Mouse (Mus musculus) kidney, embryonic 15.5 days (tissue): ENCODE results near the gene Mapkap1. TPM values are rescaled to one million over a fixed set of nuclear protein-coding genes. Genes with fewer than 3 reads are reported as not detected.

Experiments used
- ATAC-seq: fragments of 200-750 bp; cut with Nextera tagmentation; replicated peaks from 2 replicates; pipeline ENCODE4 v1.8.0; 2017; ENCODE audit warnings: moderate TSS enrichment; ENCODE audit not compliant: low FRiP score
- H3K27ac ChIP-seq: fragments of 300-500 bp; sonication (generic); 2 replicates; pipeline ENCODE4 v1.5.1; 2015; ENCODE audit warnings: mild to moderate bottlenecking, inconsistent platforms
- H3K27me3 ChIP-seq: fragments of 300-500 bp; sonication (generic); 2 replicates; pipeline ENCODE4 v1.6.1; 2015; ENCODE audit warnings: inconsistent platforms
- H3K36me3 ChIP-seq: fragments of 300-500 bp; sonication (generic); 2 replicates; pipeline ENCODE4 v1.6.1; 2015; ENCODE audit warnings: inconsistent platforms
- H3K4me1 ChIP-seq: fragments of 300-500 bp; sonication (generic); 2 replicates; pipeline ENCODE4 v1.6.1; 2015; ENCODE audit warnings: inconsistent platforms
- H3K4me2 ChIP-seq: fragments of 300-500 bp; sonication (generic); 2 replicates; pipeline ENCODE4 v1.6.1; 2015; ENCODE audit warnings: moderate library complexity, mild to moderate bottlenecking, inconsistent platforms
- H3K4me3 ChIP-seq: fragments of 300-500 bp; sonication (generic); replicated peaks from 2 replicates; pipeline ENCODE4 v1.5.1; 2015; ENCODE audit warnings: mild to moderate bottlenecking, inconsistent platforms
- H3K9ac ChIP-seq: fragments of 300-500 bp; sonication (generic); 2 replicates; pipeline ENCODE4 v1.6.1; 2015; ENCODE audit warnings: mild to moderate bottlenecking, inconsistent platforms
- H3K9me3 ChIP-seq: fragments of 300-500 bp; sonication (generic); replicated peaks from 2 replicates; pipeline ENCODE4 v1.6.1; 2016; ENCODE audit warnings: inconsistent platforms
- WGBS: fragments of 180-500 bp; shearing (Covaris S2); methylation state at CpG from one replicate; pipeline ENCODE4 v1.1.7; 2015; ENCODE audit warnings: mixed read lengths; 5-methylcytosine and 5-hydroxymethylcytosine counted together
- polyA plus RNA-seq: library from polyadenylated mRNA; unstranded; fragments of >200 nt; fragmentation: Nextera tagmentation; extraction: Ambion mirVana; gene quantifications from 2 replicates; pipeline ENCODE4 v1.2.1, GENCODE M21; 2015

Mapkap1 gene
- polyA plus RNA-seq, 1 experiment from 2014 or later, result 86.4 TPM

DNA sequence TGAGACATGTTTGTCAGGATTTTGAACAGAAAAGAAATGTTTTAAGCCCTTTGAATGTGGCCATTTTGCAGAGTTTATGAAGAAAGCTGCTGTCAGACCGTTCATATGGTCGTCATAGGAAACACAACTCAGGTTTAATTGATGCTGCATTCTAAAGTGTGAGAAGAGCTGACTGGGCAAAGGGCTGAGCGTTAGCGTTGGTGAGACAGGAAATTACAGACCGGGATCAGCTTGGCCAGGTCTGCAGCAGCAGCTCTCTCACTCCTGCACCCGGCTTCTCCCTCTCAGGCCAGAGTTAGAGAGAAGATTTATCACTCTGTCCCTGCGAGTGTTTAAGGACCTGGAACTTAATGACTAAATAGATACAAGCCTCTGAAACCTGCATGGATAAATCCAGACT, 194.2 kb downstream of the Mapkap1 start:
- Histone ChIP-seq H3K4me3 (no peak overlapping the region), H3K9me3 (no peaks in the 10 kb centered on the region), H3K27me3 (no peaks in the 10 kb centered on the region), H3K4me2 (no peak overlapping the region), H3K27ac (peak overlapping the region; percentile 54; the same call in 1 of the 2 replicates), H3K9ac (no peak overlapping the region), H3K36me3 (peaks cover 12% of the 10 kb centered on the region; the same call in 1 of the 2 replicates), H3K4me1 (peaks cover 50% of the 10 kb centered on the region)
- WGBS, result 6% methylated on average over 7 of the region's 7 CpGs
- no peak for ATAC-seq

DNA sequence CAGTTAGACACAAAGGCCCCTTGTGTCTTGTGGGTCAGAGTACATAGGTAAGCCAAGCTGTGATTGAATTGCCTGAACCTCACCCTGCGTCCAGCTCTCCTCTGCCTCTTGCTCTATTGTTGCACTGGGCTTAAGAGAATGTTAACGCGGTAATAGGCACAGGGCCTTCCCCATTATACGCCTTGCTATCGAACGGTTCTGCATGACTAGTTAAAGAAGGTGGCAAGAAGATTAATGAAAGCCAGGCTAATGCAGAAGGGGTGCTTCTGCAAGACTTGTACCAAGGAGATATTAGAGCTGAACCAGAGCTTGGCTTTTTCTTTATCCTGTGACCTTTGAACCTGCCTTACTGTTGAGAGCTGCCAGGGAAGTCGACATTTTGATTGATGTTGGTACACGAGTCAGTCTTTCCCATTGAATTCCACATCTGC, 195.6 kb downstream of the Mapkap1 start:
- WGBS, result 31% methylated on average over 8 of the region's 8 CpGs
- no peaks in the 10 kb centered on the region for H3K9me3 ChIP-seq
- H3K9ac ChIP-seq, result no peak overlapping the region
- H3K4me3 ChIP-seq, result no peak overlapping the region
- H3K4me1 ChIP-seq, result peaks cover 50% of the 10 kb centered on the region
- peaks cover 12% of the 10 kb centered on the region; the same call in 1 of the 2 replicates for H3K36me3 ChIP-seq
- ATAC-seq, result no peak; the same call in 1 of the 2 replicates
- H3K27me3 ChIP-seq, result no peaks in the 10 kb centered on the region
- no peak overlapping the region for H3K27ac ChIP-seq
- H3K4me2 ChIP-seq, result no peak overlapping the region

DNA sequence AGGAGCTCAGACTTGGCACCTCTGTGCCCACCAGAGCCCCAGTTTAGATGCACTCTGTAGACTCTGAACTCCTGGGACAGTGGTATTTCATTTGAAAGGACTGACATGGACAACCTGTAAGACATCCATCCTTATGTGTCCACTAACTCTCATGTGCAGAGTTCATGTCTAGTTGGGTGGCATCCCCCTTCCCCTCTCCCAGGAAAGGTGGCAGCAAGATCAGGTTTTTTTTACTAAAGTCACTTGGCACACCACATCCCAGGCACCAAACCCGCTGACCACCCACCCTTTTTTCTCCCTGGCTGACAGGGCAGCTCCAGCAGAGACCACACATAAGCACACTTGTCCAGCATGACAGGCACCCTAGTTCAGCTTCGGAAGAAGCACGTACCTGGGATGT, 196.3 kb downstream of the Mapkap1 start:
- Histone ChIP-seq H3K27ac (no peak overlapping the region), H3K4me1 (peaks cover 46% of the 10 kb centered on the region), H3K9ac (no peak overlapping the region), H3K9me3 (no peaks in the 10 kb centered on the region), H3K27me3 (no peaks in the 10 kb centered on the region), H3K4me2 (no peak overlapping the region), H3K36me3 (peaks cover 12% of the 10 kb centered on the region; the same call in 1 of the 2 replicates), H3K4me3 (no peak overlapping the region)
- 86% methylated on average over 3 of the region's 3 CpGs for WGBS
- no peak for ATAC-seq

DNA sequence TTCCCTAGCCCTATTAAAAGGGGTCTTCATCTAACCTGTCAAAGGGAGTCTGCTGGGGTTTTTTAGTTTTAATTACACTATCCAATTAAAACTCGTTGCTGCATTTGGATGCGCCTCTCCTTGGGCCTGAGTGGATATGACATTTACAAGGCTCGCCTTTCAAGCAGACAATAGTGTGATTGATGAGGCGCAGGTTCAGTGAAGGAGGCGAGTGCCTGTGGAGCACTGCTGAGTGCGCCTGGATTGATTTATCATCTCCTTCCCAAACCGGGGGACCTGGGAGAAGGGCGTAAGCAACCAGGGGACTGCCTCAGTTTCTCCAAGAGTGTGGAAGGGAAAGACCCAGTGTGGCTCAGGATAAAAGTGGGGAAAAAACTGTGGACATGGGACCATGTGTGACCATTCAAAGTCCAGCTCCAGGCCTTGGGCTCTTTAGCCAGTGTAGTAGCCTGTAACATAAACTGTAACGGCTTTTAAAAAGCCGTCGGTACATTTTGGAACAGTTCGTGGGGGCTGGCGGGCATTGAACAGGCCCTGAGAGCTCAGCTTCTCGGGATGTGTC, 197.2 kb downstream of the Mapkap1 start:
- Histone ChIP-seq H3K36me3 (peaks cover 8% of the 10 kb centered on the region; the same call in 1 of the 2 replicates), H3K4me3 (no peak overlapping the region), H3K27ac (no peak overlapping the region), H3K4me2 (no peak overlapping the region), H3K9me3 (no peaks in the 10 kb centered on the region), H3K9ac (no peak overlapping the region), H3K4me1 (peaks cover 45% of the 10 kb centered on the region), H3K27me3 (no peaks in the 10 kb centered on the region)
- 47% methylated on average over 14 of the region's 14 CpGs for WGBS
- ATAC-seq, result no peak

DNA sequence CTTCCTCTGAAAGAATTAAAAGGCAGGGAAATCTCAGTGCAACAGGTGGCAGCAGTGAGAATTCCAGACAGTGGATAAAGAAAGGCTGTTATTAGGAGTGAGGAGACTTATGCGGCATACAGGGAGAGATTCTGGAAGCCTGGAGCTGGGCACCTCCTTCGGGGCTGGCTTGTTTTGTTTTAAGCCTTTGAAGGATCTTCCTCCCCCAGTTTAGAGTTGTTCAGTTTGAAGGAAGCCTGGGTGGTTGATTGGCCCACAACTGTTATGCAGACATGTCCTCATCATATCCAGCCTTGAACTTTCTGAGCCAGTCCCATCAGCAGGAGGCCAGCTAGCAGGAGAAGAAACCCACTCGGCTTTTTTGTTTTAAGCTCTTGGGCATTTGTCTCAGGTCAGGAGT, 198.5 kb downstream of the Mapkap1 start:
- Histone ChIP-seq H3K4me2 (no peak overlapping the region), H3K9me3 (no peaks in the 10 kb centered on the region), H3K27ac (no peak overlapping the region), H3K4me3 (no peak overlapping the region), H3K27me3 (no peaks in the 10 kb centered on the region), H3K36me3 (peaks cover 5% of the 10 kb centered on the region; the same call in 1 of the 2 replicates), H3K9ac (no peak overlapping the region), H3K4me1 (peaks cover 36% of the 10 kb centered on the region)
- no peak for ATAC-seq
- WGBS, result 34% methylated on average over 3 of the region's 3 CpGs

DNA sequence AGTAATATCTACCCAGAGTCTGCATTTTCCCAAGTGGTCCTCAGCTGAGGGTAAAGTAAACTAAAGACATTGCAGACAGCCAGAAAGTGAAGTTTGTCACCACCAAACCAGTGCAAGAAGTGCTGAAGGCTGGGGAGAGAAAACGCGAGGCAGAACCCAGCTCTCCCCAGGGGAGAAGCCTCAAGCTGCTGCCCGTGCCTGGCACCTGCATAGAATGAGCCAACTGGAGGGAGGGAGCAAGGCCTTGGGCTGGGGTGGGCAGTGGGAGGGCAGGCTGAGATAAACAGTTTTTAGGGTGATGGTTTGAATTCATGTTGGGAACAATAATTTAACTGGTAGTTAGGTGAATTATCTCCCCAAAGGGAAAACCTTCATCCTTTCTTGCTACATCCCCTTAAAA, 202.3 kb downstream of the Mapkap1 start:
- H3K27me3 ChIP-seq, result no peaks in the 10 kb centered on the region
- no peak for ATAC-seq
- WGBS, result 64% methylated on average over 3 of the region's 3 CpGs

DNA sequence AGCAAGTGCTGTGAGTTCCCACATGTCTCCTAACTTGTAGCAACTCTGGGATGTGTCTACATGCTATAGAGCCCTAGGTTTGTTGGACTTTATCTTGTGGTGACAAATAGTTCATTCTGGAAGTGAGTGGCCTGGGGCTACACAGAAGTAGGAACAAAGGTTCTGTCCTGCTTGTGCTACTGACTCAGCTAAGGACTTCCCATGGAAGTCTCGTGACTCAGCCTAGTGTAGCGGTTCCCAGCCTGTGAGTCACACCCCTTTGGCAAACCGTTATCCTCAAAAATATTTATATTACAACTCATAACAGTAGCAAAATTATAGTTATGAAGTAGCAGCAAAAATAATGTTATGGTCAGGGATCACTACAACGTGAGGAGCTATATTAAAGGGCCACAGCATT, 202.9 kb downstream of the Mapkap1 start:
- no peak for ATAC-seq

More for the DNA sequence above, 202.3 kb downstream of the Mapkap1 start:
- H3K4me2 ChIP-seq, result no peak overlapping the region
- H3K4me3 ChIP-seq, result no peak overlapping the region
- H3K27ac ChIP-seq, result no peak overlapping the region
- H3K4me1 ChIP-seq, result peaks cover 4% of the 10 kb centered on the region
- H3K9me3 ChIP-seq, result no peaks in the 10 kb centered on the region
- H3K9ac ChIP-seq, result no peak overlapping the region
- peaks cover 5% of the 10 kb centered on the region; the same call in 1 of the 2 replicates for H3K36me3 ChIP-seq

DNA sequence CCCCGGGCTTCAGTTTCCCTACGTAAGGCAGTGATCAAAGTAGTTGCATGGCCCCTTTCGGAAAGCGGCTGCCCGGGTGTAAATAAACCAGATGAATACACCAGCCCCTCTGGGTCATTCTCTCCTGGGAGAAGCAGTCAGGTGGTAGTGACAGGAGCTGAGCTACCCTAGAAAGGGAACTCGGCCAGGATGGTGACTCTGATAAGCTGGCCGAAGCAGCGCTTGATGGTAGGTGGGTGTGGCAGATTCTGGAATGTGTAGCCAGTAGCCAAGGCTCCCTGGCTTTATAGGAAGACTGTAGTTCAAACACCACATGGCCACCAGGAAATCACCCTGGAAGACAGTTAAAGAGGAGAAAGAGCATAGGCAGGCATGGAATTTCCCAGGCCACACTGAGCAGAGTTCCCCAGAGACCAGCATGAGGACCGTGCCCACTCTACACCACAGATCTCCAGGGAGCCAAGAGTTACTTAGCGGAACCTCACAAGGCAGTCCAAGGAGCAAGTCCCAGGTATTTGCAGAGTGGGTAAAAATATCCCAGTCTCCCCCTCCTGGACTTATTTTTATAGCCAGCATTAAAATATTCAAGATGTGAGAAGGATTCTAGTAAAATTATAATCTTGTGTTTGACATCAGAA, 214.3 kb downstream of the Mapkap1 start:
- no peak overlapping the region for H3K27ac ChIP-seq
- no peaks in the 10 kb centered on the region for H3K9me3 ChIP-seq
- H3K4me2 ChIP-seq, result no peak overlapping the region
- no peak overlapping the region for H3K4me3 ChIP-seq
- H3K9ac ChIP-seq, result no peak overlapping the region
- peaks cover 17% of the 10 kb centered on the region for H3K36me3 ChIP-seq
- peaks cover 13% of the 10 kb centered on the region for H3K4me1 ChIP-seq
- WGBS, result 36% methylated on average over 10 of the region's 10 CpGs
- ATAC-seq, result no peak
- no peaks in the 10 kb centered on the region for H3K27me3 ChIP-seq

More for the DNA sequence above, 202.9 kb downstream of the Mapkap1 start:
- H3K4me1 ChIP-seq, result no peaks in the 10 kb centered on the region
- H3K4me3 ChIP-seq, result no peak overlapping the region
- no peak overlapping the region for H3K9ac ChIP-seq
- H3K36me3 ChIP-seq, result peaks cover 5% of the 10 kb centered on the region; the same call in 1 of the 2 replicates
- no peak overlapping the region for H3K4me2 ChIP-seq
- H3K9me3 ChIP-seq, result no peaks in the 10 kb centered on the region
- H3K27ac ChIP-seq, result no peak overlapping the region
- WGBS, result 85% methylated on average over 4 of the region's 4 CpGs
- no peaks in the 10 kb centered on the region for H3K27me3 ChIP-seq

DNA sequence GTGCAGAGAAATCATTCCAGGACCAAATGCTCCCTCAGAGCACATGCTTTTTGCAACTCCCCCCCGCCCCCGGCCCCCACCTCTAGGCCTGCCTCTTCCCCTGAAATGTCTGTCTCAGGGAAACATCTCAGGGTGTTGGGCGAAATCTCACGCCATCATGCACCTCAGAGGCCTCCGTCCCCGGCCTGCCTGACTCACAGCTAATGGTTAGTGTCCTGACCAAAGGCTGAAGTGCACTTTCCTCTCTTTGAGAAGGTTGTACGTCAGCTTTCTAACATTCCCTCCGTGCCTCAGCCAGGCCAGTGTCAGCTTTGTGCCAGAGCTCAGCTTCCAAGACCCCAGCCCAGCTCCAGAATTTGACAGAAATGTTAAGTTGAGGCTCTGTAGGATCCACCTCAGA, 214.9 kb downstream of the Mapkap1 start:
- Histone ChIP-seq H3K9ac (no peak overlapping the region), H3K27me3 (no peaks in the 10 kb centered on the region), H3K4me3 (no peak overlapping the region), H3K4me1 (peaks cover 13% of the 10 kb centered on the region), H3K9me3 (no peaks in the 10 kb centered on the region), H3K27ac (no peak overlapping the region), H3K36me3 (peaks cover 18% of the 10 kb centered on the region), H3K4me2 (no peak overlapping the region)
- 79% methylated on average over 8 of the region's 8 CpGs for WGBS
- ATAC-seq, result no peak

DNA sequence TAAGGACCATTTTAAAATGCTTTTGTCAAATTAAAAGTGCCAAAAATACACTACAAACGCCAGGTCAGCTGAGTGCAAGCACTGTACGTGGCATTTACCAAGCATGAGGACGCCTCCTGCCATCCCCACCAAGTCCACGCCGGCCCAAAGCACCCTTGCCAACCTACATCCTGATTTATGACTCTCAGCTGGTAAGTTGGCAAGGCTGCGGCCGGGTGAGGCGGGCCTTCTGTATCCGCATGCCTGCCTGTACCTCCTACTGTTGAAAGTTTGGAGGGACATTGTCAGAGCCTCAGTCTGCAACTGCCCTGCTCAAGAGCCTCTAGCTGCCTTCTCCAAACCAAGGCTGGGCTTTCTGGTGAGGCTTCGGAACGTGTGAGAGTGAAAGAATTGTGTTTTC, 215.9 kb downstream of the Mapkap1 start:
- H3K4me2 ChIP-seq, result no peak overlapping the region
- H3K4me3 ChIP-seq, result no peak overlapping the region

DNA sequence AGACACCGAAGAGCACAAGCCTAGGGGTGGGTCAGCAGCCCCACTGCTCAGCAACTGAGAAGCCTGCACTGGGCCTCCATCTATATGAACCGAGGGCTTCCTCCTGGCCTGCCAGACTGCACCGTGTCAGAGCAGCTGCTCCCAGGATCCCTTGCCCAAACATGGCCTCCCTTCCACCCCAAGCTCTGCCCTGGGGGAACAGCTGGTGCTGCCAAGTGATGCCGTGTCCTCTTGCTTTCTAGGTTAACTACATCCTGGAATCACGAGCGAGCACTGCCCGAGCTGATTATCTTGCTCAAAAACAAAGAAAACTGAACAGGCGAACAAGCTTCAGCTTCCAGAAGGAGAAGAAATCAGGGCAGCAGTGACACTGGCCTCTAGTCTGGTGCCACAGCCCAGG, 216.6 kb downstream of the Mapkap1 start:
- Histone ChIP-seq H3K36me3 (peaks cover 18% of the 10 kb centered on the region), H3K9me3 (no peaks in the 10 kb centered on the region), H3K4me2 (no peak overlapping the region), H3K9ac (no peak overlapping the region), H3K4me3 (no peak overlapping the region), H3K4me1 (peaks cover 25% of the 10 kb centered on the region), H3K27me3 (no peaks in the 10 kb centered on the region), H3K27ac (no peak overlapping the region)
- 76% methylated on average over 8 of the region's 8 CpGs for WGBS
- ATAC-seq, result no peak

More for the DNA sequence above, 215.9 kb downstream of the Mapkap1 start:
- Histone ChIP-seq H3K9me3 (no peaks in the 10 kb centered on the region), H3K4me1 (peaks cover 21% of the 10 kb centered on the region), H3K36me3 (peaks cover 18% of the 10 kb centered on the region), H3K27me3 (no peaks in the 10 kb centered on the region), H3K27ac (no peak overlapping the region), H3K9ac (no peak overlapping the region)
- ATAC-seq, result no peak
- 53% methylated on average over 11 of the region's 11 CpGs for WGBS

DNA sequence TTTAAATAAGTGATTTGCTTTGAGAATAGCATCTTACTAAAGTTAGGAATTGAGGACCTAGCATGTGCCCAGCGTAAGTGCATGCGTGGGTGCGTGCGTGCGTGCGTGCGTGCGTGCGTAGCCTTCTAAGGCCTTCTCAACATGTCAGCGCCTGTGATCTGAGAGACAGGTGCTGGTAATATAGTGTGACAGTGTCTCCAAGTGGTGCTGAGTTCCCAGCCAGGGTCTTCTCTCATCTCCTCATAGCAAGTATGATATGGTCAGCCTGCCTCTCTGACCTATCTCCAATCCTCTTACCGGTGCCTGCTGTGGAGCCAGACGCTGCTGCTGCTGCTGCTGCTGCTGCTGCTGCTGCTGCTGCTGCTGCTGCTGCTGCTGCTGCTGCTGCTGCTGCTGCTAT, 217.5 kb downstream of the Mapkap1 start:
- no peak overlapping the region for H3K27ac ChIP-seq
- H3K4me1 ChIP-seq, result peaks cover 34% of the 10 kb centered on the region
- H3K27me3 ChIP-seq, result no peaks in the 10 kb centered on the region
- no peaks in the 10 kb centered on the region for H3K9me3 ChIP-seq
- ATAC-seq, result no peak
- no peak overlapping the region for H3K4me3 ChIP-seq
- 96% methylated on average over 12 of the region's 12 CpGs for WGBS
- H3K9ac ChIP-seq, result no peak overlapping the region
- peaks cover 18% of the 10 kb centered on the region for H3K36me3 ChIP-seq
- H3K4me2 ChIP-seq, result no peak overlapping the region
